Mouse (Mus musculus) liver, embryonic 14.5 days (tissue): ENCODE data around the gene Supt7l.
"Not testable (repeated sequence)": the region's sequence is repeated elsewhere in the genome, so short reads cannot be mapped to it uniquely, and the experiment has no call there.

Experiments
- CTCF ChIP-seq: IDR thresholded peaks from 2 replicates; pipeline ENCODE4 v1.5.1; 2016; ENCODE audit warnings: antibody characterized with exemption, low read depth, control low read depth
- EP300 ChIP-seq: IDR thresholded peaks from 2 replicates; pipeline ENCODE4 v1.6.1; 2016; ENCODE audit warnings: antibody characterized with exemption, low read depth

- not testable (repeated sequence) for TF ChIP-seq CTCF, EP300
Observed at GRCm38 (mm10) chr5:31527707-31528106, at the start of gene Supt7l.
